Mouse (Mus musculus) megakaryocyte, embryonic 14.5 days (primary cell): ENCODE measurements around the gene Pax7.

Experiments used
- FLI1 ChIP-seq: IDR thresholded peaks from 2 replicates; pipeline ENCODE4 v1.6.1; 2012; ENCODE audit warnings: low read length, inconsistent platforms, mixed read lengths
- GATA1 ChIP-seq: IDR thresholded peaks from 3 replicates; pipeline ENCODE4 v1.6.1; 2012; ENCODE audit warnings: mixed read lengths, low read length, inconsistent platforms, borderline replicate concordance

- TF ChIP-seq FLI1 (no peak), GATA1 (no peak)
These were observed 18.1 kb upstream of the Pax7 start for GRCm38 (mm10) chr4:139851387-139851786.
